Mouse (Mus musculus) embryonic fibroblast, embryonic 13.5 days (primary cell): ENCODE results near the gene Sh2b1. TPM values are rescaled to one million over a fixed set of nuclear protein-coding genes. Genes with fewer than 3 reads are reported as not detected.

Experiments
- H3K27ac ChIP-seq: 2 replicates; pipeline ENCODE4 v1.5.1; 2012; ENCODE audit warnings: low read length, control low read depth, inconsistent platforms; ENCODE audit not compliant: insufficient read depth
- H3K4me1 ChIP-seq: 2 replicates; pipeline ENCODE4 v1.6.1; 2011; ENCODE audit warnings: low read length; ENCODE audit not compliant: control insufficient read depth, insufficient read depth
- H3K4me3 ChIP-seq: 2 replicates; pipeline ENCODE4 v1.5.1; 2011; ENCODE audit warnings: mild to moderate bottlenecking, control low read depth, low read length; ENCODE audit not compliant: insufficient read depth
- CTCF ChIP-seq: IDR thresholded peaks from 2 replicates; pipeline ENCODE4 v1.5.1; 2011; ENCODE audit warnings: mild to moderate bottlenecking, control low read depth, low read length, moderate library complexity, borderline replicate concordance; ENCODE audit not compliant: insufficient read depth
- POLR2A ChIP-seq: IDR thresholded peaks from 2 replicates; pipeline ENCODE4 v1.6.1; 2011; ENCODE audit warnings: low read depth, mild to moderate bottlenecking, control low read depth, low read length, moderate library complexity
- polyA plus RNA-seq: library from polyadenylated mRNA; stranded (reverse); fragments of >200 nt; gene quantifications from 2 replicates; pipeline ENCODE4 v1.2.4, GENCODE M21; 2011; ENCODE audit warnings: low read depth; ENCODE audit not compliant: missing spikeins, insufficient read length

Sh2b1 gene
- polyA plus RNA-seq, 1 experiment, result 31.3 TPM

DNA sequence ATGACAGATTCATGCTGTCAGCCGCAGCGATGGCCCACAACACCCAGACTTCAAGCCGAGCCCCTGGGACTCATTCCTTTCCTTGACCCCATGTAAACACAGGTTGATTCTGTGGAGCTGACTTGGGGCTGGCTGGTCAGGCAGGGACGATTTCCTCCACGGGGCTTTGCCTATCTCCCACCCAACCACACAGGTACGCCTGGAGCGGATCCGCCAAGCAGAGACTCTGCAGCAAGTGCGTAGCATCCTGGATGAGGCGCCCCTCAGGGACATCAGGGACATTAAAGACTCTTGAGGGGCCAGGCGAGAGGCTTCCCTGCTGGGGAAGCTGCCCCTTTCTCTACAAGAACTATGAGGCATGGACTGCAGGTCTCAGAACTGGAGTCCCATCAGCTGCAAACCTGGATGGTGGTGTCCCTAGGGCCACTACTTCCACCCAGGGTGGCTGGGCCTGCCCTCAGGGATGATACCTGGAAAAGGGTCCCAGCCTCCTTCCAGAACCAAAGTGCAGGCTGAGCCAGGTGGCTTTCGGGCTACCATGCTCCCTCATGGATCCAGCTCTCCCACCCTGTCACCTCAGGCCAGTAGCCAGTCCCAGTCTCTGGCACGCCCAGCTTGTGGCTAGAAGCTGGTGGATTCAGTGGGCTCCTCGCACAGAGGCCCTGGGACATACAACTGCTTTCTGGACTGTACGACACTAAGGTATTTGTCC, 30.0 kb downstream of the Sh2b1 start:
- Histone ChIP-seq H3K27ac (no peak overlapping the region), H3K4me1 (no peaks in the 10 kb centered on the region), H3K4me3 (no peak overlapping the region)
- no peak for TF ChIP-seq CTCF
- TF ChIP-seq POLR2A, result no peak

DNA sequence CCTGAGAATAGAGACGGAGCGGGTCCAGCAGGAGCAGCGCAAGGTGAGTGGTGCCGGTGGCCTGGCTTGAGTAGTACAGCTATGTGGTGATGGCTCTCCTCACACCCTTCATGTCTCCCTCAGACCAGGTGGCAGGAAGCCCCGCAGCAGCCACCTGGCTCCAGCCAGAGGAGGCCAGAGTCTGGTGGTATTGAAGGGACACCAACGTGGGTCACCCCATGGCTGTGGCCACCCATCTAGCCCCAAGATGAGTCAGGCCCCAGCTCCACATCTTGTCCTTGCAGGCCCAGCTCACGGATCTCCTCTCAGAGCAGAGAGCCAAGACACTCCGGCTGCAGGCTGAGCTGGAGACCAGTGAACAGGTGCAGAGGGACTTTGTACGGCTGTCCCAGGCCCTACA, 30.7 kb downstream of the Sh2b1 start:
- H3K27ac ChIP-seq, result no peak overlapping the region
- H3K4me3 ChIP-seq, result no peak overlapping the region
- TF ChIP-seq CTCF, result no peak
- H3K4me1 ChIP-seq, result no peaks in the 10 kb centered on the region

DNA sequence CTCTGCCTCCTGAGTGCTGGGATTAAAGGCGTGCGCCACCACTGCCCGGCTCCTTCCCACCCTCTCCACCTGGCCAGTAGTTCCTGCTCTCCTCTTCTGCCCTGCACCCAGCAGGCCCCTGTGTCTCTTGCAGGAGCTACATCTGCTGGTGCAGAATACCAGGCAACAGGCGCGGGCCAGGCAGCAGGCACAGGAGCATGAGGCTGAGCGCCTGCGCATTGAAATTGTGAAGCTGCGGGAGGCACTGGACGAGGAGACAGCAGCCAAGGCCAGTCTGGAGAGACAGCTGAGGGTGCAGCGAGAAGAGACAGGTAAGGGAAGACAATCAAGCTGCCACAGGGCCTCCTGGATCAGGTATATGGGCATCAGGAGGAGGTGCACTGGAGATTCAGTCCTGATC, 31.2 kb downstream of the Sh2b1 start:
- Histone ChIP-seq H3K4me3 (no peak overlapping the region), H3K4me1 (no peaks in the 10 kb centered on the region), H3K27ac (no peak overlapping the region)
- no peak for TF ChIP-seq CTCF

DNA sequence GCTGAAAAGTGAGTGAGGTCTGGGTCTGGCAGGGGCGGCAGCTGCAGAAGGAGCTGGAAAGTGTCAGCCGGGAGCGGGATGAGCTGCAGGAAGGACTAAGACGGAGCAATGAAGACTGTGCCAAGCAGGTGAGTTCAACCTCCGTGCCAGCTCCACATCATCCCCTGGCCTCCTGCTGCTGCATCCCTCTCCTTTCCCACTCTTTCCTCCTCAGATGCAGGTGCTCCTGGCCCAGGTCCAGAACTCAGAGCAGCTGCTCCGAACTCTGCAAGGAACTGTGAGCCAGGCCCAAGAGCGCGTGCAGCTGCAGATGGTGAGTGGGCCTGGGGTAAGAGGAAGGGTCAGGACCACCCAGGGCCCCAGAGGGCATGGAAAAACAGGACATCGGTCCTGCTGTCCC, 35.1 kb downstream of the Sh2b1 start:
- TF ChIP-seq CTCF (no peak), POLR2A (no peak)
- Histone ChIP-seq H3K4me3 (no peak overlapping the region), H3K4me1 (no peaks in the 10 kb centered on the region), H3K27ac (no peak overlapping the region)

DNA sequence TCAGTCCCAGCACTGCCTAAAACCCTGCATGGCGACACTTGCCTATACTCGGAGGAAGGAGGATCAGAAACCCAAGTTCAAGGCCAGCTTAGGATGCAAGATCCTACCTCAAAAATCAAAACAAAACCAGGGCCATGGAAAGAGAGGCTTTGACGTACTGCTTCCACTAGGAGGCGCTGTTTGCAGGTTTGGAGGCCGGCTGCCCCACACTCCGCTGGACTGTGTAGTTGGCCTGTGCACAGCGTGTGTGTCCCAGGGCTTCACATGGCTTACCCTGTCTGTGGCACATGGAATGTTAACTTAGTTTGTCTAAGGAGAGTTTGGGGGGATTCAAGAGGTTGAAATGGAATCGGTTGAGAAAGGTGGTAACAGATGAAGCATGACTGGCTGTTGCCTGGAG, 38.4 kb downstream of the Sh2b1 start:
- H3K4me1 ChIP-seq, result no peaks in the 10 kb centered on the region
- H3K27ac ChIP-seq, result no peak overlapping the region
- TF ChIP-seq POLR2A, result no peak
- peak; percentile 80; the same call in 1 of the 2 replicates for TF ChIP-seq CTCF
- no peak overlapping the region for H3K4me3 ChIP-seq

DNA sequence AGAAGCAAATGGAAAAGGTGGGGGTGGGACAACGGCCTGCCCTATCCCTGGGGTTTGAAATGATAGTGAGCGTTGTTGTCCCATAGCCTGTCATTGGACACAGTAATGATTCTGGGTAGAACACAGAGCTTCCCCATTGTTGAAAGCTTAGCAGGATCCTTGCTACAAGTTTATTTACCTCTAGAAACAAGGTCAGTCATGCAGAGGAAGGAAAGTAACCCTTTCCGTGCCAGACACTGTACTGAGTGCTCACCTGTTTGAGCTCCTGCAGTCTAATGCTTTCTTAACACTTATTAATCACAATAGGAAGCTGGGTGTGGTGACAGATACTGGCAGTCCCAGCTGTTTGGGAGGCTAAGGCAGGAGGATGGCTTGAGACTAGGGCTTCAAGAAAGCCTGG, 39.4 kb downstream of the Sh2b1 start:
- Histone ChIP-seq H3K27ac (no peak overlapping the region), H3K4me1 (no peaks in the 10 kb centered on the region), H3K4me3 (no peak overlapping the region)
- no peak for TF ChIP-seq CTCF

DNA sequence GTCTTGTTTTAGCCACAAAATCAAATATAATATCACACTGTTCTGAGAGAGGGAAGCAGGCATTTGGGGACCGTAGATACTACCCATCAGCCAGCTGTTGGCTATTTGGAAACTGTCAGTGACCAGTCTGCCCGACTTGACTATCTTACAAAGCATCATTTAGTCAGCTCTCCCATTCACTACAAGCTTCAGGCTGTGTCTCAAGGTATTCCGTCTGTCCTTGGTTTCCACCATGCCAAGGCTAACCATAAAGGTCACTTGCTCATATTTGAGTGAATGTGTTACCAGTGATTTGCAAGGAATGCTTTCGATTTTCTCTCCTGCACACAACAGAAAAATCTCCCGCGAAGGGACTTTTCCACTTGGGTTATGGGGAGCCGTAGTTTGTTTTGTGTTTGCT, 40.5 kb downstream of the Sh2b1 start:
- TF ChIP-seq CTCF (no peak), POLR2A (no peak)
- Histone ChIP-seq H3K4me1 (no peaks in the 10 kb centered on the region), H3K4me3 (no peak overlapping the region), H3K27ac (no peak overlapping the region)

DNA sequence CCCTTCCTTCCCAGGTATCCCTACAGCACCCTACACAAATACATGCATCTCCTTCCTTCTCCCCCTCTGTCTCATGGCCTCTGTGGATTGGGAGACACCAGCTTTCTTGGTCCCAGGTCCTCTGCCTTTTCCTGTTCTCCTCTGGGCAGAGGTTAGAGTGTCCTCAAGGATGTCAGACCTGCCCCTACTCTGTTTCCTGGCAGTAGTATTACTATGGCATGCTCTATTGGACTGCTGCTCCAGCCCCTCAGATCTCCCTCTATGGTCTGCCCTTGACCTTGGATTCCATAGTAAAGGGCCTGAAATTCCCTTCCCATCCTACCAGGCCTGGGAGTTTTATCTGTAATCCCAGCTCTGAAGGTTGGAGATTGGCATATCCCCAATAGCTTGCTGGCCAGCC, 45.1 kb downstream of the Sh2b1 start:
- TF ChIP-seq POLR2A (no peak), CTCF (no peak)
- H3K4me1 ChIP-seq, result no peaks in the 10 kb centered on the region
- no peak overlapping the region for H3K4me3 ChIP-seq
- H3K27ac ChIP-seq, result no peak overlapping the region

DNA sequence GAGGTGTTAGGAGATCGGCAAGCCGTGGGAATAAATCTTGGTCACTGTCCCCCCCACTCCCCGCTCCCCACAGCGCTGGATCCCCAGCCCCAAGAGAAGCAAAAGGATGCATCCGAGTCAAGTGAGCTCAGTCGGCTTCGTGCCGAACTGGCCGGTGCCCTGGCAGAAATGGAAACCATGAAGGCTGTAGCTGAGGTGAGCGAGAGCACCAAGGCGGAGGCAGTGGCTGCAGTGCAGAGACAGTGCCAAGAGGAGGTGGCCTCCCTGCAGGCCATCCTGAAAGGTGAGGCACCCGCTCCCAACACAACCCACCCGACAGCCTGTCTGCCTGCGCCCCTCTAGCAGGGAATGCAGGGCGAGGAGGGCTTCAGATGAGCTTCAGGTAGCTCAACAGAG, 45.7 kb downstream of the Sh2b1 start:
- no peaks in the 10 kb centered on the region for H3K4me1 ChIP-seq
- H3K27ac ChIP-seq, result no peak overlapping the region
- TF ChIP-seq POLR2A, result no peak
- TF ChIP-seq CTCF, result no peak
- H3K4me3 ChIP-seq, result peak overlapping the region; percentile 77

DNA sequence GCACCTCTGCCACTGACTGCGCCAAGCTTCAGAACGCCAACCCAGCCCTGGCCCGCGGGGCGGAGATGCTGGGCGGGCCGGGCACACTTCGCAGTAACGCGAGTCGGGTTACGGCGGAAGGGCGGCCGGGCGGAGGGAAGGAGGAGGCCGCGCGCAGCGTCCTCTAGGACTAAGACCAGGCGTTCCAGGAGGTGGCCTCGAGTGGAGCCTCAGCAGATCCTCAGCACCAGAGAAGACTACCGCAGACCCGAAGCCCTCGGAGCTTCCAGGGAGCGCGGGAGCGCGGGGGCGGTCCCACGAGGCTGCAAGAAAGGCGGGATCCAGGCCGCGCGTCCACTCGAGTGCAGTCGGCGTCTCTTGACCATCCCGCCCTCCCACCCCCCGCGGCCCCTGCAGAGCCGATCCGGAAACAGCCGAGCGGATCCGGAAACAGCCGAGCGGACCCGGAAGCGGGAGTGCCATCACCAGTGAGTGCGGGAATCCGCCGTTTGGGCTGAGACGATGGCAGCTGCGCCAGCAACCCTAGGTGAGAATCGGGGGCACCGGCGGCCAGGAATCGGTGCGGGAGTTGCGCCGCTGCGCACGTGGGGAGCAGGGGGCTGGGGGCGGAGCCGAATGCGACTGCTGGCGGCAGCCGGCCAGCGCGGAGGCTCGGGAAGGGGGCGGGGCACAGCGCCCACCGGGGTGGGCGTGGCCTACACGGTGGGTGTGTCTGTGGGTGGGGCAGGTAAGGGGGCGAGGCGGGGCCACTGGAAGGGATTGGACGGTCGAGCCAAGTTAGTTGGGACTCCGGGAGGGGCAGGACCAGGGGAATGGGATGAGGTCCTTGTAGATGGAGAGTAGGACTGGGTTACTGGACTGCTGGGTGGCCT, 46.4 kb downstream of the Sh2b1 start, which contains the start of gene Rabep2:
TSS of gene Rabep2 (plus strand) at position 129 of the 872 bp plus-strand sequence.
- Histone ChIP-seq H3K4me3 (peak within 1 kb of the TSS; percentile 77), H3K4me1 (no peaks in the 10 kb centered on the region), H3K27ac (peak within 1 kb of the TSS; percentile 91)
- TF ChIP-seq CTCF (no peak), POLR2A (peak; percentile 44)
